Mouse (Mus musculus) ES-E14 (cell line): ENCODE results near the gene Ccl6.

Experiments used
- CHD2 ChIP-seq: IDR thresholded peaks from 2 replicates; pipeline ENCODE4 v1.6.1; 2014; ENCODE audit warnings: mild to moderate bottlenecking, low read depth, low read length, inconsistent platforms
- HCFC1 ChIP-seq: IDR thresholded peaks from 2 replicates; pipeline ENCODE4 v1.6.1; 2012; ENCODE audit warnings: low read length, inconsistent platforms, borderline replicate concordance; ENCODE audit not compliant: insufficient read depth
- MAFK ChIP-seq: IDR thresholded peaks from 2 replicates; pipeline ENCODE4 v1.6.1; 2014; ENCODE audit warnings: mild to moderate bottlenecking, low read depth, low read length, inconsistent platforms; ENCODE audit not compliant: insufficient read depth
- ZC3H11A ChIP-seq: IDR thresholded peaks from 2 replicates; pipeline ENCODE4 v1.6.1; 2012; ENCODE audit warnings: low read depth, mild to moderate bottlenecking, inconsistent platforms, low read length, borderline replicate concordance

- TF ChIP-seq ZC3H11A (no peak), CHD2 (no peak), HCFC1 (no peak), MAFK (no peak)
These were observed 15.8 kb downstream of the Ccl6 start for GRCm38 (mm10) chr11:83576927-83577555.
